Mouse (Mus musculus) forebrain, embryonic 12.5 days (tissue): Measurements from ENCODE around the gene Plekha4. TPM values are rescaled to one million over a fixed set of nuclear protein-coding genes. Genes with fewer than 3 reads are reported as not detected.

Experiments
- polyA plus RNA-seq: library from polyadenylated mRNA; unstranded; fragments of >200 nt; fragmentation: Nextera tagmentation; extraction: Ambion mirVana; gene quantifications from 2 replicates; pipeline ENCODE4 v1.2.1, GENCODE M21; 2016

Gene Plekha4
- polyA plus RNA-seq, 1 experiment from 2014 or later, result 0.74 TPM

Other genes with a start within 250 kb of the Plekha4 start
- not detected in 2 replicates for gene Slc6a21, start 248.8 kb upstream of the Plekha4 start, polyA plus RNA-seq
- 4.6 and 6.6 TPM in 2 replicates for gene Trpm4, start 192.6 kb upstream of the Plekha4 start, polyA plus RNA-seq
- 0.13 and 0.20 TPM in 2 replicates for gene Hrc, start 191.0 kb upstream of the Plekha4 start, polyA plus RNA-seq
- gene Ppfia3, start 159.3 kb upstream of the Plekha4 start, polyA plus RNA-seq, result 12.6 and 14.9 TPM in 2 replicates
- gene Lin7b, start 155.7 kb upstream of the Plekha4 start, polyA plus RNA-seq, result 3.1 TPM in 2 replicates
- gene Snrnp70, start 130.6 kb upstream of the Plekha4 start, polyA plus RNA-seq, result 313 and 314 TPM in 2 replicates
- not detected in 2 replicates for gene Kcna7, start 120.7 kb upstream of the Plekha4 start, polyA plus RNA-seq
- gene Ntf5, start 112.6 kb upstream of the Plekha4 start, polyA plus RNA-seq, result 0.32 and 0.65 TPM in 2 replicates
- gene Lhb, start 105.5 kb upstream of the Plekha4 start, polyA plus RNA-seq, result 0.50 TPM in 1 of 2 replicates, not detected in the other
- gene Gys1, start 91.5 kb upstream of the Plekha4 start, polyA plus RNA-seq, result 28.7 and 30.7 TPM in 2 replicates
- gene Ruvbl2, start 88.2 kb upstream of the Plekha4 start, polyA plus RNA-seq, result 167 and 175 TPM in 2 replicates
- 5,523 and 5,537 TPM in 2 replicates for gene Ftl1, start 66.4 kb upstream of the Plekha4 start, polyA plus RNA-seq
- 240 and 256 TPM in 2 replicates for gene Bax, start 59.4 kb upstream of the Plekha4 start, polyA plus RNA-seq
- gene Tulp2, start 44.5 kb upstream of the Plekha4 start, polyA plus RNA-seq, result 0.29 and 0.34 TPM in 2 replicates
- gene Gm45808, start 39.5 kb upstream of the Plekha4 start, polyA plus RNA-seq, result not detected in 2 replicates
- gene Dhdh, start 37.5 kb upstream of the Plekha4 start, polyA plus RNA-seq, result 3.0 and 3.6 TPM in 2 replicates
- gene Nucb1, start 15.9 kb upstream of the Plekha4 start, polyA plus RNA-seq, result 89.5 and 90.5 TPM in 2 replicates
- gene Ppp1r15a, start 62 bp upstream of the Plekha4 start, polyA plus RNA-seq, result 14.6 and 16.6 TPM in 2 replicates
- gene Hsd17b14, start 28.6 kb downstream of the Plekha4 start, polyA plus RNA-seq, result 0.42 and 0.52 TPM in 2 replicates
- gene Bcat2, start 43.8 kb downstream of the Plekha4 start, polyA plus RNA-seq, result 18.3 and 22.2 TPM in 2 replicates
- not detected in 2 replicates for gene Fgf21, start 89.2 kb downstream of the Plekha4 start, polyA plus RNA-seq
- gene Fut1, start 91.0 kb downstream of the Plekha4 start, polyA plus RNA-seq, result 0.10 and 0.24 TPM in 2 replicates
- 0.13 TPM in 1 of 2 replicates, not detected in the other for gene Izumo1, start 95.5 kb downstream of the Plekha4 start, polyA plus RNA-seq
- 8.3 and 8.9 TPM in 2 replicates for gene Rasip1, start 101.2 kb downstream of the Plekha4 start, polyA plus RNA-seq
- 2.6 and 3.1 TPM in 2 replicates for gene Mamstr, start 113.6 kb downstream of the Plekha4 start, polyA plus RNA-seq
- 0.11 TPM in 1 of 2 replicates, not detected in the other for gene Fut2, start 140.1 kb downstream of the Plekha4 start, polyA plus RNA-seq
- 0.23 and 0.33 TPM in 2 replicates for gene Ntn5, start 157.7 kb downstream of the Plekha4 start, polyA plus RNA-seq
- 0.64 and 0.68 TPM in 2 replicates for gene Sec1, start 168.1 kb downstream of the Plekha4 start, polyA plus RNA-seq
- 10.2 and 11.0 TPM in 2 replicates for gene Car11, start 173.5 kb downstream of the Plekha4 start, polyA plus RNA-seq
- gene Dbp, start 178.8 kb downstream of the Plekha4 start, polyA plus RNA-seq, result 3.8 and 3.9 TPM in 2 replicates
- 707 and 745 TPM in 2 replicates for gene Rpl18, start 189.1 kb downstream of the Plekha4 start, polyA plus RNA-seq
- 26.5 and 30.1 TPM in 2 replicates for gene Sphk2, start 191.7 kb downstream of the Plekha4 start, polyA plus RNA-seq
- 1.1 and 1.5 TPM in 2 replicates for gene Fam83e, start 194.9 kb downstream of the Plekha4 start, polyA plus RNA-seq
- gene Spaca4, start 199.5 kb downstream of the Plekha4 start, polyA plus RNA-seq, result not detected in 2 replicates